Mouse (Mus musculus) adrenal gland, postnatal 25 days (tissue): ENCODE measurements at regions not wholly inside any gene's neighbourhood (a gene's known extent, or its start where the extent isn't known, plus 50 kb on each side); places are given as distances from the start of the nearest gene placed in this dataset.

Source experiments
- DNase-seq: peaks from one replicate; pipeline ENCODE4 v3.0.0; 2021; ENCODE audit warnings: mixed read lengths

DNA sequence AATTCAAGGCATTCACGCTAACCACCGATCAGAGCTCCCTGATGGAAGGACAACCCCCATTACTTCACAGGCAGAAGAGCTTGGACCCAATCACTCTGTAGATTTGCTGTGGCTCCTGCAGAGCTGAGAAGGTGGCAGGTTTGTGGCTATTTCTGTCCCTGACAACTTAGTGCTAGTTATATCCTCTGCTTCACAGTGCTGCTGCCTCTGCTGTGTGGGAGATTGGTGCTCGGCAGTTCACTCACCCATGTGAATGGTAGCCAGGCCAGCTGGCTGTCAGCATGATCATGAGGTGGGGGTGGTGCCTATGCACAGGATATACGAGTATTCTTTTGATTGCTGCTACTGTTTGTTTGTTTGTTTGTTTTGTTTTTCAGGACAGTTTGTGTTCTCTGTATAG lies 113.9 kb downstream of the Gm10131 start:
- DNase-seq, result no peak

DNA sequence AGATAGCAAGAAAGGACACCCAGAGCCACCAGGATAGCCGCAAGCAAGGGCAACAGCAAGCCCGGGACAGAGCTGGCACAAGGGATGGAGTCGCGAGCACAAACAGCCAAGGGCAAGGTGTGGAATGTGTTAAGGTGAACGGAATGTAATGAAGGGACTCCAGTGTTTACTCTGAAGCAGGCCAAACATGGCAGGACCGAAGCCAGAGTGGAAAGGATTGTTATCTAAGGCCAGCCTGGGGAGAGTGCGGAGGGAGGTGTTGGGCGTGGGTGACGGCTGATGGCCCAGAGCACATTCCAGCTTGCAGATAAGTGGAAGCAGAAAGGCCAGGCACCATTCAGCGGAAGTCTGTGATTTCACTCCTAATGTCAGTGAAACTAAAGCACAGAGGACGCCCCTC lies 118.6 kb downstream of the Gm10131 start:
- DNase-seq, result no peak

DNA sequence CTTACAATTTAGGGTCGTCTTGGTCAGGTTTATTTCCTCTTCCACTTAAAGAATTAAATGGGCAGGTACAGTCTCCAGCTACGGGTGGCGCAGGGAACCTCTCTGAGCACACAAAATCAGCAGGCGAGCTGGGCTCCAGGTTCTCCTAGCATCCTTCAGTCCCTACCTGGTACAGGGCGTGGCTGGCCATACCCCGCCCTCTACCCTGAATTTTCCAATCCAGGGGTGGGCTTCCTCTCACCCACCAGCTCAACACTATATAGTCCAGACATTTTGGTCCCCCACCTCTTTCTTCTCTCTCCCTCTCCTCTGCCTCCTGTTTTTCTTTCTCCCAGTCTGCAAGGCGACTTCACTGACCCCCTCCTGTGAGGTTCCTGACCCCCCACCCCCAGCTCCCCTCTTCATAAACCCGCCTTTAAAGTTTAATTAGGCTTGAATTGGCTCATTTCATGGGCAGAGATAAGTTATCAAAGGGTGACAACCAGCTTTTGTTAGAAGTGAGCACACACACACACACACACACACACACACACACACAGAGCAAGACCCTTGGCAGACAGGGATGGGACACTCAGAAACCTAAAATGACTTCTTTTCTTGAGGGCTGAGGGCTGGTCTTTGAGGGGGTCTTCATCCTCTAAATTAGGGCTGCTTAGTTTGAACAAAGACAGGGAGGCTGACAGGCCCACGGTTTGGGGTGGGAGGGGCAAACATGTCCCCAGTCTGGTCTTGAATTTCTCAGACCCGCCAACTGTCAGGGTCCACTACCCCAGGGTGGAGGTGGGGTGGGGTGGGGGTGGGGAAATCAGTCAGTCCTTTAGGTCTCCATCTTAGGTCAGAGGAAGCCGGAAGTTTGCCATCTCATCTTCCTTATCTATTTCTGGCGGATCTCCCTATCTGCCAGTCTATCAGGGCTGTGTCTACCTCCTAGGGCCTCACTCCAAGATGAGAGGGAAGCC lies 119.3 kb downstream of the Gm10131 start:
- DNase-seq, result no peak

DNA sequence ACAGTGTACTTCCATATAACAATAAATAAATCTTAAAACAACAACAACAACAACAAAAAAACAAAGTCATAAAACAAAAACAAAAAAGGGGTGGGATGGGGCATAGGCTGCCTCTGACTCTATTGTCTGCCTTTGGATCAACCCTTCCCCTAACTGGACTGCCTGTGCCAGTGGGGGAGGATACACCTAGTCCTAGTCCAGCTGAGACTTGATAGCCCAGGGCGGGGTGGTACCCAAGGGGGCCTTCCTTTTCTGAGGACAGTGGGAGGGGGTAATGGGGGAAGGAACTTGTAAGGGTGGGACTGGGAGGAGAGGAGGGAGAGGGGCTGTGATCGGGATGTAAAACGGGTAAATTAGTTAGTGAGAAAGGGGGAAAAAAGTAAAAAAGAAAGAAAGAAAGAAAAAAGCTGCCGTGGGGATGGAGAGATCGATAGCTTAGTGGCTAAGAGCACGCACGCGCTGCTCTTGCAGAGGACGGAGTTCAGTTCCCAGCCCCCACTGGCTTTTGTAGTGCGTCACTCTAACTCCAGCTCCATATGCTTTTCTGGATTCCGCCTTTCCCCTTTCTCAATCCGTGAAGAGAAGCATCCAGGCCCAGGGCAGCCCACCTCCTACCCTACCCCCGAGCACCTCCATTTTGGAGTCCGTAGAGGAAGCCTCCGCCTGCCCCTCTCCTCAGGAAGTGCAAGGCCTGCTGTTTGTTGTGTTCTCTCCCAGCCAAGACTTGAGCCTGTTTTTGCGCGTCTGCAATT lies 120.2 kb downstream of the Gm10131 start:
- no peak for DNase-seq

DNA sequence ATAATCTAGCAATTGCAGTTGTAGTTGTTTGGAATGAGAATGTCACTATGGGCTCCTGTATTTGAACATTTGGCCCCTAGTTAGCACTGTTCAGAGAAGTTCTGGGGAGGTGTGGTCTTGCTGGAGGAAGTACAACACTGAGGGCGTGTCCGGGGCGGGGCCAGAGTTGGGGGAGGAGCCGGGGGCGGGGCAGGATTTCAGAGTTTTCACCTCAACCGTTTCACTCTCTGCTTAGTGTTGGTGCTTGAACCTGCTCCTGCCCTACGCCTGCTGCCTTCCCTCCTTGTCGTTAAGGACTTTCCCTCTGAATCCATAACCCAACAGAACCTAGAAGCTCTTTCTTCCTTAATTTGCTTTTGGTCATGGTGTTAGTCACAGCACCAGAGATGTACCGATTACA lies 121.5 kb downstream of the Gm10131 start:
- DNase-seq, result no peak

DNA sequence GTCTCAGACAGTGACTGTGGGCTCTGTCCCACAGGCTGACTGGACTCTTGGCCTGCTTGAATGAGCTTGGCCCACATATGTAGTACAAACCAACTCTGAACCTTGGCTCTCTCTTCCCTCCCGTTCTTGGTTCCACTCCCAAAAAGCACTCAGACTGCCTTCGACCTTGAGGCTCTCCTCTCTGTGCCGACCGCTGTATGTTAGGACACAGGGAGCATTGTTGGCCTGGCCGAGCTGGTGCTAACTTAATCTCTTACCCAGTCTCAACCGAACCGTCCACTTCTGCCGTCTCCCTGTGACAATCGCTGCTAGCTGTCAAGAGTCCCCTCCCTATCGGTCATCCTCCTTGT lies 123.8 kb downstream of the Gm10131 start:
- peak; percentile 28 for DNase-seq

DNA sequence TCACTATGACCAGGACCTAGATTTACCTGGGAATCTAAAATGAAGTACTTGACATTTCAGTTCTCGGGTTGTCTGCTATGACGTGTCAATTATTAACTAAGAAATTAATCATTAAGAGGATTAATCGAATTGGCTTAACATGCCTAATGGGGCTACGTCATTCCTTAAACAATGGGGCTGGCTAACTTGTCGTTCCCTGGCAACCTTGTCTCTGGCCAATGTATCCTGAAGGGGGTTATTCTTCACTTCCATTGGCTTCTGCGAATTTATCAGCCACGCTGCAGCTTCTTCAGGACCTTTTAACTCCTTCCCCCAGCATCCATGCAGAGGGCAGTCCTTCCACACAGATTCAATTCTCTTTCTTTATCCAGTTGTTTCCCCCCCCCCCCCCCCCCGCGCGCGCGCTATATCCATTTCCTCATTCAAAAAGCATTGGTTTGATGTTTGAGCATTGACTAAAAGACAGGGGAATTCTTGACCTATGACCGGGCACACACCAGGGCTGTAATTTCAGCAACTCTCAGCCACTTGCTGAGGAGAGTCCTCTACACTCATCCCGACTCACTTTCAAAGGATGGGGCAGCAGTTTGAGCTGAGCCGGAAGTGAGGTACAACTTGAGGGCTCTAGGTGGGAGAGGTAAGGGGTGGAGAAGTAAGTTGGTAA lies 124.3 kb downstream of the Gm10131 start:
- no peak for DNase-seq

DNA sequence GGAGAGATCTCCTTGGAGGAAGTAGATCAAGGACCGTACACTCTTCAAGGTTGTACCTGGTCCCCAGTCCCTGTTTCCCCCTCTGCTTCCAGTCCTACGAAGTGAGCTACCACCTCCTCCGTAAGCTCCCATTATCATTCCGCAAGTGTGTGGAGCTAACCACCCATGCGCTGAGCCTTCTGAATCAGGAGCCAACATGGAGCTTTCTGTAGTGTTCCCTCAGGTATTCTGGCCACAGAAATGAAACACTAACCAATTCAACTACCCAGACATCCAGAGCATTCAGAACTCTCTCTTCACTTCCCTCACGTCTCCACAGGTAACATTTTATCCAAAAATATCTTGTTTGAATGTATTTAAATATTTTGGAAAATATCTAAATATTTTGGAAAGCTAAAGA lies 124.9 kb downstream of the Gm10131 start:
- DNase-seq, result no peak

DNA sequence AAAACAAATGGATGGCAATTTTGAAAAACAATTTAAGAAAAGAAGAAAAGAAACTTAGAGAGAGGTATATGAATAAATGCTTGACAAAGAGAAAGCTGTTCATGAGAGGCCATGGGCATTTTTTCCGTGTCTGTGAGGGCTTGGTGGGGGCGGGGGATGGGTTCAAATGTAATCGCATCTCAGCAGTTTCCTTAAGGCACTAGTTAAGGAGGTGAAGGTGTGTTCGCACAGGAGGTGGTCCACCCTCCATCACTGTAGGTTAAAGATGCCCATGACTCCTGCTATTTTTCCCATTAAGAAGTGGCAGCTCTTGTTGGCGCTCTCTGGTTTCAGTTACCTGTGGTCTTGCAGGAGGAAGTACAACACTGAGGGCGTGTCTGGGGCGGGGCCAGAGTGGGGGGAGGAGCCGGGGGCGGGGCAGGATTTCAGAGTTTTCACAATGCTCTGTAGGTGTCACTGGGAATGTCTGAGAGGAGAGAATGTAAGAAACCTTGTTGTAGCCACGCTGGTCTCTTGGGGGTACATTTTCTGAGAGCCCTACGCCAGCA lies 126.0 kb downstream of the Gm10131 start:
- DNase-seq, result no peak

DNA sequence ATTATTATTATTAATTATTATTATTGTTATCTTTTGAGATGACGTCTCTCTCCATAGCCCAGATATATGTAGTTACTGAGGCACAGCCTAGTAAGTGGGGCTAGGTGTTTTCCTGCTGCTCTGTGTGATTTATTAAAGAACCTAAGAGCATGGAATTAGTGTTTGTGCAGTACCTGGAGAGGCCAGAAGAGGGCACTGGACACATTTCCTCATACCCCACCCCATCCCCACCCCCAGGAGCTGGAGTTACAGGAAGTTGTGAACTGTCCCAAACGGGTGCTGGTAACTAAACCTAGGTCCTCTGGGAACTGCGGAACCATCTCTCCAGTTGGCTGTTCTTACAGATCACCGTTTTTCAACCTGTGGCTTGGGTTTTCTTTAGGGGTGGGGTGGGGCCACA lies 129.9 kb downstream of the Gm10131 start:
- DNase-seq, result no peak

DNA sequence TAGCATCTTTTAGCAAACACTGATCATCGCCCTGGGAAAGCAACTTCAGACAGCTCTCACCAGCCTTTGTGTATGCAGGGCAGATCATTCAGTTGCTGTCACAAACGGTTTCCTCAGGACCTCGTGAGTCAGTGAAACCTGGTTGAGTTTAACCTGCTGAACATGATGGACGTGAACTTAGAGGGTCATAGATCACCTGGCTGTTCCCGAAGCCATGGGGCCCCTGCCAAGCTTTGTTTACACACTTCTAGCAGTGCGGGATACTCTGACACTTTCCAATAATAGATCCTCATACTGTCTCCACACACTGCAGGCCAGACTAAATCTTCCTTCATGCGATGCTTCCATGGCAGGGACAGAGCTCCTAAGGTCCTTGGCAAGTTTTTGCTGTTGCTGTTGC lies 130.5 kb downstream of the Gm10131 start:
- no peak for DNase-seq
